8 mouse cellular contexts compared by ENCODE assay signal in genomic region chr9:108263690-108264190, GRCm38 (mm10). TPM values are rescaled to one million over a fixed set of nuclear protein-coding genes. Genes with fewer than 3 reads are reported as not detected.
DNase-seq lines count a peak whose midpoint lies in the region; ATAC-seq and TF ChIP-seq lines count a peak whose summit lies in the region.

TSS of gene Dag1 (minus strand) at chr9:108263958.

- no peak for TF ChIP-seq CTCF in G1E (IDR thresholded peaks at IDR 0.05; ENCODE audit: low read depth, low read length)
- TF ChIP-seq CTCF in forebrain, postnatal 0 days (IDR thresholded peaks at IDR 0.05; ENCODE audit: low read depth), result no peak

- peaks cover 9% of the 10 kb centered on the region for H3K36me3 ChIP-seq in G1E (replicated peaks)
- no peaks in the 10 kb centered on the region for H3K36me3 ChIP-seq in forebrain, postnatal 0 days (ENCODE audit: insufficient read depth)
- H3K36me3 ChIP-seq in lung, embryonic 15.5 days, result no peaks in the 10 kb centered on the region

- H3K27me3 ChIP-seq in G1E (ENCODE audit: insufficient read depth, low read length), result peaks cover 12% of the 10 kb centered on the region
- no peaks in the 10 kb centered on the region for H3K27me3 ChIP-seq in forebrain, postnatal 0 days (ENCODE audit: insufficient read depth, low read length)
- H3K27me3 ChIP-seq in lung, embryonic 15.5 days, result no peaks in the 10 kb centered on the region

- H3K27ac ChIP-seq in forebrain, postnatal 0 days (ENCODE audit: low read depth, low read length), result peak within 1 kb of the TSS; percentile 80
- peak within 1 kb of the TSS; percentile 97 for H3K27ac ChIP-seq in lung, embryonic 15.5 days

- DNase-seq in G1E (ENCODE audit: low spot score), result peak; percentile 94
- DNase-seq in cerebellum, adult 18-20 months, result peak; percentile 99
- peak; percentile 98 for DNase-seq in forebrain, postnatal 0 days
- peak; percentile 100 for DNase-seq in heart, postnatal 4 days
- DNase-seq in layer of hippocampus, adult 8-10 months (ENCODE audit: low spot score in 2 of 2), result peak; percentile 95 to 97
- DNase-seq in ovary, adult 18-20 months (ENCODE audit: low spot score), result peak; percentile 98
- peak; percentile 94 for DNase-seq in thymus, postnatal 0 days (ENCODE audit: low spot score)

- H3K9ac ChIP-seq in forebrain, postnatal 0 days, result peak within 1 kb of the TSS; percentile 76
- H3K9ac ChIP-seq in lung, embryonic 15.5 days, result peak within 1 kb of the TSS; percentile 87

- peak within 1 kb of the TSS; percentile 76 for H3K4me2 ChIP-seq in forebrain, postnatal 0 days (ENCODE audit: low read depth)
- H3K4me2 ChIP-seq in lung, embryonic 15.5 days, result peak within 1 kb of the TSS; percentile 85

- WGBS in forebrain, postnatal 0 days, result 3% methylated on average over 66 of the region's 71 CpGs
- under 1% methylated on average over 71 of the region's 71 CpGs for WGBS in lung, embryonic 15.5 days

- H3K4me3 ChIP-seq in G1E (ENCODE audit: low read depth, low read length), result peak within 1 kb of the TSS; percentile 94
- peak within 1 kb of the TSS; percentile 74 for H3K4me3 ChIP-seq in forebrain, postnatal 0 days (ENCODE audit: low read depth, low read length)
- peak within 1 kb of the TSS; percentile 97 for H3K4me3 ChIP-seq in lung, embryonic 15.5 days

- no peaks in the 10 kb centered on the region for H3K9me3 ChIP-seq in G1E (replicated peaks)
- H3K9me3 ChIP-seq in forebrain, postnatal 0 days (ENCODE audit: low read length), result no peaks in the 10 kb centered on the region
- no peaks in the 10 kb centered on the region for H3K9me3 ChIP-seq in lung, embryonic 15.5 days

- peak; percentile 66 for ATAC-seq in G1E (ENCODE audit: extremely low read depth, insufficient number of reproducible peaks, low FRiP score, poor library complexity, severe bottlenecking)
- peak; percentile 99 for ATAC-seq in forebrain, postnatal 0 days
- peak; percentile 98 for ATAC-seq in lung, embryonic 15.5 days (ENCODE audit: borderline replicate concordance, extremely low read depth, low FRiP score, low TSS enrichment)

- peaks cover 36% of the 10 kb centered on the region for H3K4me1 ChIP-seq in G1E (ENCODE audit: insufficient read depth, low read depth, low read length)
- H3K4me1 ChIP-seq in forebrain, postnatal 0 days (ENCODE audit: insufficient read depth), result peaks cover 13% of the 10 kb centered on the region
- peaks cover 46% of the 10 kb centered on the region for H3K4me1 ChIP-seq in lung, embryonic 15.5 days

RNA-seq across cellular contexts. Expression of gene Dag1, which starts in this region (rescaled TPM):
- total RNA-seq in G1E (2014; fragmentation: Nextera tagmentation), result 21.9 and 22.1 TPM in 2 replicates
- 6.0 and 6.1 TPM in 2 replicates for total RNA-seq in G1E (2017)
- polyA plus RNA-seq in G1E (2012), result 11.9 and 13.5 TPM in 2 replicates
- 86.9 and 114 TPM in 2 replicates for total RNA-seq in forebrain, postnatal 0 days (2014; rRNA removed)
- 64.3 and 77.4 TPM in 2 replicates for polyA plus RNA-seq in forebrain, postnatal 0 days (2015; fragmentation: Nextera tagmentation; extraction: Ambion mirVana)
- total RNA-seq in heart, postnatal 4 days (2021), result 100 to 1,000 TPM; 307 to 326 TPM
- total RNA-seq in layer of hippocampus, adult 8-10 months (2022), result 10 to 100 TPM; 70.4 to 75.9 (median 73.9) TPM
- 100 and 110 TPM in 2 replicates for polyA plus RNA-seq in lung, embryonic 15.5 days (2015; fragmentation: Nextera tagmentation; extraction: Ambion mirVana)
- polyA plus RNA-seq in thymus, postnatal 0 days (2015; fragmentation: Nextera tagmentation; extraction: Ambion mirVana), result 14.0 and 15.6 TPM in 2 replicates

Comparison
In these comparisons a context has a peak if more than half of its experiments do, and no peak if none do; other contexts are left out.
1. Peak in every context shown above with its lines: DNase-seq, ATAC-seq, H3K4me3 ChIP-seq and H3K27ac ChIP-seq.